Mouse (Mus musculus): ENCODE measurements around the gene Faf2.

The Faf2 gene

DNA sequence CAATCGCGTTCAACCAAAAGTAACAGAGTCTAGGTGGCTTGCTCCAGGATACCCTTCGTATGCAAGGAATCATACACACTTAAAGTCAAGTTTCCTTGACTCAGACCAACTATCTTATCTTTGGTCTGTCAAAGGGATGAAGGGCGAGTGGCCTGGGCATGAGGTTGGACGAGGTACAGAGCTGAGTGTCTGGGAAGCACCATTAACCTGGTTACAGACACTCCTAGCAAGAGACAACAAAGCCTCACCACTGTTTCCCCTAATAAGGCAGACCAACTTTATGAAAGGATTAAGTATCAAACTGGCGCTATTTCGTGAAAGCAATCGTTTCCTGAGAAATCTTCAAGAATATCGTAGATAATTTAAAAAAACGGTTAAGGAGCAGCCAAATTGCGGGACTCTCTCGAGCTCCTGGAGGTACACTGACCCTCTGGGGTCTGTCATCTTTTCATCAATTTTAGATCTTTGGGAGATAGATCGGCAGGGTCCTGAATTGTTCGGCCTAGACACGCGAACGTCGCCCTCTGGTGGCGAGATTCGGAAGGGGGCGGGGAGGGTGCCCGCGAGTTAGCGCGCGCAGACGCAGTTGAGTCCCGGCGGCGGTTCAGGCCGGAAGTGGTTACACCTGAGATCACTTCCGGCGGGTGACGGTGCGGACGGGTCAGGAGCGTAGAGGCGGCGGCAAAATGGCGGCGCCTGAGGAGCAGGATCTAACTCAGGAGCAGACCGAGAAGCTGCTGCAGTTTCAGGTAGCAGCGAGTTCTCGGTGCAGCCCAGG lies at the start of gene Faf2:
Gene Faf2, plus strand, starts transcription at position 630 of the 778 bp plus-strand sequence.
- peak; percentile 98 for DNase-seq (ENCODE audit: low spot score)

DNA sequence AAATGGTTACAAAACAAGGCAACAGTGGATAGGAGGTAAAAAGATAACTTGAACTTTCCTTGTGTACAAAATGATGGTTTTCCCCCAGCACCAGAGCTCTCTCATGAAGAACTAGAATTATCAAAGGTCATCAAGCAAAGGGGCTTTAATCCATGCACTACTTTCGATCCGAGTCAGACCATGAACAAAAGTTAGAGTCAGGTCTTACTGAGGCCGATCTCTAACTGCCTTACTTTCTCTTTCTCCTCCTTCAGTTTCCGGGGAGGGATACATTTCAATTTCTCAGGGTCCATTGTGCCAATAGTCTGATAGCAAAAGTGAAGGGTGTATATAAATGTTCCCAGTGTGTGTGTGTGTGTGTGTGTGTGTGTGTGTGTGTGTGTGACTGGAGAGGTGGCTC lies 49.0 kb upstream of the Faf2 start:
- DNase-seq (ENCODE audit: low spot score) = no peak

DNA sequence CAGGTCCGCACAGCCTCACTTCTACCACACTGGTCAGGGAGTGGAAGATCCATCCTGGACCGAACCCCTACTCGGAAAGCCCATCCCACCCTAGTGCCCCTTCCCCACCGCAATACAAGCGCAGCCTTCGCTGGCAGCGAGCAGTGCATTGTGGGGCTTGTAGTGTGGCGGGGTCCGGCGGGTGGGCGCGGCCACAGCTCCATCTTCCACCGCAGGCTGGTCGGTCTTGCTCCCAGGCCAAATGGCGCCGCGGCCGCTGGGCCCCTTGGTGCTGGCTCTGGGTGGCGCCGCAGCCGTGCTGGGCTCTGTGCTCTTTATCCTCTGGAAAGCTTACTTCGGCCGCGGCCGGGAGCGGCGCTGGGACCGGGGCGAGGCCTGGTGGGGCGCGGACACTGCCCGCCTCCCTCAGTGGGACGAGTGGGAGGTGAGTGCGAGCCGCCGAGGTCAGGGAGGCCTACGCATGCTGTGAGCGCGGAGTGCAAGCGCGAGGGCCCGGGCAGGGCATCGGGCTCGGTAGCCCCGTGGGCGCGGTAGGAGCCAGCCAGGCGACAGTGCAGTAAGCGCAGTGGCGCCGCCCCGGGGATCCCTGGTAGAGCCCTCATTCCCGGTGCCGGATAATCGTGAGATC lies 46.6 kb upstream of the Faf2 start, which contains the start of gene Arl10:
Gene Arl10, plus strand, starts transcription at position 162 of the 628 bp plus-strand sequence.
- no peak for DNase-seq (ENCODE audit: low spot score)

DNA sequence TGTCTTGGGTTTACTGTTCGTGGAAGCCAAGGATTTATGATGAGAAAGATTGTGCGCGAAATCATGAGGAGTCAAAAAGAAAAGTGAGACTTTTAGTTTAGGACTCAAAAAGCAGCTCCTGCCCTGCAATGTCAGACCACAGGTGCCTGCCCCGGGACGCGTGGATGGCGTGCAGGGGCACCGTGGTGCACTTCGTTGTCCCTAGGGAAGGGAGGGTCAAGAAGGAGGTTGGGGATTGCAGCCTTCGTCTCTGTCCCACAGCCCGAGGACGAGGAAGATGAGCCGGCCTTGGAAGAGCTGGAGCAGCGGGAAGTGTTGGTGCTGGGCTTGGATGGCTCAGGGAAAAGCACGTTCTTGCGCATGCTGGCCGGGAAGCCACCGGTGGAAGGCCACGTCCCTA lies 46.1 kb upstream of the Faf2 start:
- no peak for DNase-seq (ENCODE audit: low spot score)

DNA sequence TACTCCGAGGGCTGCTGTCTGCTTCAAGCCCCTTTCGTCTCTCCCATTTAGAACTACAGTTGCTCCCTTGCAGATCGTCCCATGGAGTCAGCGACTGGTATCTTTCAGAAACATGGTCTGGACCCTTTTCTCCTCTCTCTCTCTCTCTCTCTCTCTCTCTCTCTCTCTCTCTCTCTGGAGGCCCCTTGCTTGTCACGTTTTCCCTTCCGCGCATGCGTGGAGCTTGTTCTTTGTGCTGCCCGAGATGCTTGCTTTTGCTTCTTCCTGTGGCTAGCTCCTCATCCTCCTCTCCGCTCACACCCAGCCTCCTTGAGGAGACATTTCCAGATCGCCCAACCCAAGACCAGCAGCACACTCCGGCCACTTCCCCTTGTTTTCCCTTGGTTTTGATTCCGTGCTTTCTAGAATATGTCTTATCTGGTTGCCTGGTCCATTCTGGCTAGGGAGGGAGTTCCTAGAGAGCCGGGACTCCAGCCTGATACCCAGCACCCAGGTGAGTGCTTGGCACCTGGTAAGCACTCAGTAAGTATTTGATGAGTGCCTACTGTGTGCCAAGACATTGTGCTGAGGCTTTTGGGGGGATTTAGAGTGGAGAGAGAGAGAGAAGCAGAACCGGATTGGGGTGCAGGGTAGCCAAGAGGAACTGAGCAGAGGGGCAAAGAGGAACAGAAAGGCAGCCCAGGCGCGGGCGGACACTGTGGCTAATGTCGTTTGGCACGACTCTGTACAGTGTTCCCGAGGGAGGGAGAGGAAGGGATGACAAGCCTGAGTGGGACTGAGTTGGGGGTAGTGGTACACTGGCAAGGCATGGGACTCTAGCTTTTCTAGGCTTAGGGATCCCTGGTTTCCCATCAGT lies 43.7 kb upstream of the Faf2 start:
- DNase-seq (ENCODE audit: low spot score) = no peak

DNA sequence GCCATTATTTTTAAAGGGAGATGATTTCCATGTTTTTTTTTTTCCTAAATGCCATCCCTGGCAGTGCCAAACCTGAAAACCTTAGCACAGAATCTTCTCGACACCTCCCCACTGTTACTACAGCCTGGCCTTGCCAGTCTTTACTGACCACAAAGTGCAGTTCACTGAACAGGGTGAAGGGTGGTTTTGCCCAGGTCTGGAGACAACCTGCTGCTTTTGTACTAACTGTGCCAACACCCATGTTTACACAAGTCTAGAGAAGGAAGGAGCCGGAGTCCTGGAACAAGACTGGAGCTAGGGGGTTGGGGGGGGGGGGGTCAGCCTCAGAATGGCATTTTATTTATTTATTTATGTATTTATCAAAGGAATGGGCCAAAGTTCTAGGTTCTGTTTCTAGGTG lies 40.2 kb upstream of the Faf2 start:
- DNase-seq (ENCODE audit: low spot score) = no peak

DNA sequence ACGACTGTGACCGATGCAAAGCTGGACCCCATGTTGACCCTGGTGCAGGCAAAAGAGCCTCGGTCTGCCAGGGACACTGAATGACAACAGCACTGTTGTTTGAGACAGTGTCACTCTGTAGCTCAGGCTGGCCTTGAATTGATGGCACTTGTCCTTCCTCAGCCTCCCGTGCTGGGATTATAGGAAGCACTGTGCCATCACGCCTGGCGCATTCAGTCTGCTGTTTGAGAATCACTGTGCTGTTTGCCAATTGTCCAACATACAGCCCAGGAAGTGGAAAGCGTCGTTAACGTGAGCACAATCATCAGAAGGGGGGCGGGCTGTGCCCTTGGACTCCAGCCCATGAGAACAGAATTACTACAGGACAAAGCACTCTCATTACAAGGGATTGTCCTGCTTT lies 39.5 kb upstream of the Faf2 start:
- no peak for DNase-seq (ENCODE audit: low spot score)

DNA sequence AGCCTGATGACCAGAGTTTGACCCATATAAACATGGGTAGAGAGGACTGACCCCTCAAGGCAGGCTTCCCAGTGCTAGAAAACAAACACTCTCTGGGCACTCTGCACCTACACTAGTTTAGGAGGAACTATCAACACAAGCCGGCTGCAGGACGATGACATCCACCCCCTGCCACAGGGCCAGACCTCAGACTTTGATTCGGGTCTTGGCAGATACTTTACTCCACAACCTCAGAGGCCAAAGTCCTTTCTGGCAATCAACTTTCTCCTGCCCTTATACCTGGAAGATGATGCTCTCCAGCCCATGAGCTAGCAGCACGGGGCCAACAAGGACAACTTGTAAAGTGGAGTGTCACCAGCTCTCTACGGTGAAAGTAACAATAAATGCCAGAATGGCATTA lies 38.7 kb upstream of the Faf2 start:
- DNase-seq (ENCODE audit: low spot score) = no peak

DNA sequence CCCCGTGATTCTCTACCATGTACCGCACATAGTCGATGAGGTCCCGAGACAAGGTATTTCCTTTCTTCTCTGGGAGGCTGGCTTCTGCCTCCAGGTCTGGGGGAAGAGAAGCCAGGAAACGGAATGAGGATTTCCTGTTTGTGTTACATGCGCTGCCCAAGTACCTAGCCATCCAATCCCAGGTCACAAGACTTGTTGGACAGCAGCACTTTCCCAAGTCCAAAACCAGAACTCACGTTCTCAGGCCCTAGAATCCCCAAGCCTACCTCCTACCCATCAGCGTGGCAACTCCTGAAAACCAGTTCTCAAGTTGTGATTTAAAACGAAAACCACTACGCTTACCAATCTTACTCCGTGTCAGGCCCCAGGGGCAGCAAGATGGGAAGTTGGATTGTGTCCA lies 35.8 kb upstream of the Faf2 start:
- no peak for DNase-seq (ENCODE audit: low spot score)

DNA sequence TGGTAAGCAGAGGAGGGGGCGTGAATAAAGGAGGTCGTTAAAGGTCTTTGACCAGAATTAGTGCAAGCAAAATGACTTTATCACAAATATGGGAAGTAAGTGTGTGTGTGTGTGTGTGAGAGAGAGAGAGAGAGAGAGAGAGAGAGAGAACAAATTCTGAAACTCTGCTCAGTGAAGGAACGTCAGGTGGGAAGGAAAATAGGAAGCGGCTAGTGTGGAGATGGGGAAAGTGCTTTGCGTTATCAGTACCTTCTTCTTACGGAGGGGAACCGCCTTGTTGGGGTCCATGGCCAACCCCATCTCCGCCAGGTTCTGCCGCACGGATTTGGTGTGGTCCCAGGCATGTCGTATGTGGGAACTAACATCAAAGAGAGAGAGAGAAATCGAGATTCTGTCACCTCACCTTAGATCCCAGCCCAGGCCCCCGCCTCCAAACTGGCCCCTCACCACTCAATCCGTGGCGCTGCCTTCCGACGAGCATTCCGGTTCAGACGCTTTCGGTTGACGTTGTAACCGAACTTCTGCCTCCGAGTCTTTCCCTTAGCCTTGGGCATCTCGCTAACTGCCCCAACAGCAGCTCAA lies 32.1 kb upstream of the Faf2 start:
- no peak for DNase-seq (ENCODE audit: low spot score)

DNA sequence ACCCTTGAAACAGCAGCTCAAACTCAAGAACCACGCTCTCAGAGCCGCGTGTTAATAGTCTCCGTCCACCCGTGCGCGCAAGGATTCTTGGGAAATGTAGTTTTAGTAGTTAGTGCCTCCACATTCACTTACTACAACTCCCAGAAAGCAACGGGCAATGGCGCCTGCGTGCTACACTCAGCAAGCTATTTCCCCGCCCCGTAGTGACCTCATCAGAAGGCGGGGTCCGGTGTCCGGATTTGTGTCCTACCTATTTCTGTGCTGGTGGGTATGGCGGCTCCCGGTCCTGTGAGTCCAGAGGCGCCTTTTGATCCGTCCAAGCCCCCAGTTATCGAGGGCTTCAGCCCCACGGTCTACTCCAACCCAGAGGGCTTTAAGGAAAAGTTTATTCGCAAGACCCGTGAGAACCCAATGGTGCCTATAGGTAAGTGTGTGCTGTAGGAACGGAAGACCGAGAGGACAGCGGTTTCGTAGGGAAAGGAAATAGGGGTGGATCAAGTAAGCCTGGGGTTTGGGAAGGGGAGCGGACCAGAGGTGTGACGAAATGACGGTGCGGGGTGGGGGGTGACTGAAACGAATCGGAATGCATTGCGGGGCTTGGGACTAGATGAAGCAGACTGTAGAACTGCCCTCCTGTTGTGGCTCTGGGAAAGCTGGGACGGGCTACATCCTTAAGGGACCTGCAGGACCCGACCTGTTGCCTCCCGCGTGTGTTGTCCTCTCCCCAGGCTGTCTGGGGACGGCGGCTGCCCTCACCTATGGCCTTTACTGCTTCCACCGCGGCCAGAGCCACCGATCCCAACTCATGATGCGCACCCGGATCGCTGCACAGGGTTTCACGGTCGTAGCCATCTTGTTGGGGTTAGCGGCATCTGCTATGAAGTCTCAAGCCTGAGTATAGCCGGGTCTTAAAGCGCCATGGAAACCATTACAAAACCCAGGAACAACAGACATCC lies 31.3 kb upstream of the Faf2 start, which contains the start of the genes Nop16 and Higd2a:
Gene Nop16, minus strand, starts transcription at position 95 of the 956 bp plus-strand sequence.
Gene Higd2a, plus strand, starts transcription at position 212 of the 956 bp plus-strand sequence.
- DNase-seq (ENCODE audit: low spot score) = peak; percentile 97

DNA sequence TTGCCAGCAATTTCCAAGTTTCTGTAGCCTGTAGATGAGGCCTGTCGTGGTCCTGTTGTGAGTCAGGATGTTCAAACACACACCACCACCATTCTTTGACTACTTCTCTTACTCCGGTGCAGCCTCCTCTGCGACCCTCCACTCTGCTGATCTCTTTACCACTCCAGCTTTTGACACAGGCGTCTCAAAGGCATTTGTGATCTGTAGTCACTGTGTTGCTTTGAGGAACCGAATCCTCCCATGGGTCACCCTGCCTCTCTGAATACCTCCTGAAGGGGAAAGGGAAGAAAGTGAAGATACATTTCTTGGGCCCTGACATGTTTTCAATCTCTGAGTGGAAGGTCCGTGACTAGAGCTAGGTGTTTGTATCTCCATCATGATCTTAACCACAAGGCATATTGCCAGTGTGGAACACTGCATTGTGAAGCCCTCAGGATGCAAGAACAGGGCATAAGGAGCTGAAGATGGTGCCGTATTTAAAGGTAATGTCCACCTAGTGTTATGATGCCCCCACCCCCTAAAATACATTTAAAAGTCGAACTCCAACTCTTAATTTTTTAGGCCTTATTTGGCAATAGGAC lies 29.7 kb upstream of the Faf2 start:
- DNase-seq (ENCODE audit: low spot score) = no peak

DNA sequence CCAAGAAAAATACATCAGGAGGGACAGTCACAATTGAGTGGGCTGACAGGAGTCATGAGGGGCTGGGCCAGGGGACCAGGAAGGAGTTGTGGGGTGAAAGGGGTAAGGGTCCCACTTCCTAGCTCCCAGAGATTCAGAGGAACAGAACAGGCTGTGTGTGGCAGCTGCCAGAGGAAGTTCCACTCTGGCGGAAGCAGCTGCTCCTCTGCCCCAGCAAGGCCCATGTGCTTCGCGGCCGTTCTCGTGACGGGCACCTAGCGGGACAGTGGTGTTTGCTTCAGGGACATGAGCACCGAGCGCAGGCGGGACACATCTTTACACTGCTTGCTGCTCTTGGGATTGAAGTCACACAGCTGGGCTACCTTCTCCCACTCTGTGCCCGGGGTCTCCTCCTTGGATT lies 28.0 kb upstream of the Faf2 start:
- no peak for DNase-seq (ENCODE audit: low spot score)

DNA sequence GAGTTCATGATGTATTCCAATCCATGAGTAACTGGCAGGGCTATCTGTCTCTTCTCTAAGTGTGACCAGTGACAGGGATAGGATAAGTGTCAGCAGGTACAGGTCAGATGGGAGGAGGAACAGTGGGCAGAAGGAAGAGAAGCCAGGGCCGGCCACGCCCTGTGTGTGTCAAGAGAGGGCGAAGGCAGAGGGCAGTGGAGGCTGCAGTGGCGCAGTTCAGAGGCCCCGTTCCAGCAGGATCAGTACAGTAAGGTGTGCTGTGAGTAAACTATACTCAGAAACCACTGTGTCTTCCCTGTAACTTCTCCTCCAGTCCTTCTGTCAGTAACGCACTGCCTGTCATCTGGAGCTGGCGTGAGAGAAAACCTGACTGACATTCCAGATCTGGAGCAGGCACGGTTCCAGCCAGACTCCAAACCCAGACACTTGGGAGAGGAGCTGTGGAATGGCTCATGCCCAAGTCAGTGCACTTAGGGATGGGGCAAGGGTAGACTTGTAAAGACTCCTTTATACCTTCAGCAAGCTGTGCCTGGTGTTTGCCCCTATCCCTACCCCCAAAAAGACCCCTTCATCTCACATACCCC lies 25.4 kb upstream of the Faf2 start:
- no peak for DNase-seq (ENCODE audit: low spot score)

DNA sequence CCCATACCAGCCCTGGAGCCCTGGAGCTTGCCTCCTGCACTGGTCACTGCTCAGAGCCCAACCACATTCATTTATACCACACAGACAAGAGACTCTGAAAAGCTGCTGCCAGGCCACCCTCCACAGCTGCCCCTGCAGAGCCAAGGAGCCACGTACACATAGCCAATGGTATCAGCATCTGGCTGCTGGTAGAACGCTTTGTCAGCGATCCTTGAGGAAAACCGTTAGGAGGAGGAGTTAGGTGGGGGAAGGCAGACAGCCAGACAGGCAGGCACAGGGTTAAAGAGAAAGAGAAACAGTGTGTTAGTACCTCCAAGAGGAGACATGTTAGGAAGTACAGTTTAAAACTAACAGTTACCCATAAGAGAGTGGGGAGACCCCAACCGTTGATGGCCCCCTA lies 24.7 kb upstream of the Faf2 start:
- no peak for DNase-seq (ENCODE audit: low spot score)

DNA sequence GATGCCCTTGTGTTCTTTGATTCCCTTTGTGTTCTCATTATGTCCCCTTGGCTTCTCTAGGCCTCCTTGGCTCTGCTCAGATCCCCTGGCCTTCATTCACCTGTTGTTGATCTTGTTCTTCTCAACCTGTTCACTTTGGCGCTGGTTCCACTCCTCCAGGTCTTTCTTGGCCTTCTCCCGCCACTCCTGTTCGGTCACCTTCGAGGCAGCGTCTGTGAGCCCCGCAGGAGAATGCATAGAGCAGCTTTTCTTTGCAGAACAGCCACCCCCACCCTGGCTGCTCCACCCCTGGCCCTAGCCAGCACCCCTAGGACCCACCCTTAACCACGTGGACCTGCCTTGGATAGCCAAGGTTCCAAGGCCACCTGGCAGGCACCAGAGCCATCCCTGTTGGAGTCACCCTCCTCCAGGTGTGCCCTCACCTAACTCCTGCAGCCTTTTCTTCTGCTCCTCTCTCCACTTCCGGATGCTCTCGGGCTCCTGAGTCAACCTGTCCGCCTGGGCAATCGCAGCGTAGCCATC lies 22.9 kb upstream of the Faf2 start:
- no peak for DNase-seq (ENCODE audit: low spot score)

DNA sequence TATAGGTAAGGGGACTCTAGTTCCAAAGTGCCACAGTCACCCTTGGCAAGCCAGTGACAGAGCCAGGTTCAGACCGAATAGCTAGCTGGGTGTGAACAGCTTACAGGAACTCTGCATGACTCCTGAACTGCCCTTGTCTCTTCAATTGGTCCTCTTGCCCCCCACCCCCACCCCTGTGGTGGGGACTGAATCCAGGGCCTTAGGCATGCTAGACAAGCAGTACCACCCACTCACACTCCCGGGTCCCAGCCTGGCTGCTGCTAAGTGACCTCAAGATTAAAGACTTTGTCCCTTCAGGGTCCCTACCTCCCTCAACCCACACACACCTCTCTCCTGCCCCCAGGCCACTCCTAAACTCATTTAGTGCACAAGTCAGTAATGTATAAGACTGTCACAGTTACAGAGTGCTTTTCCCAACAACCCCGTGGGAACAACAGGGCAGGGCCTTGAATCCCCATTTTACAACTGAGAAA lies 18.9 kb upstream of the Faf2 start:
- DNase-seq (ENCODE audit: low spot score) = no peak

DNA sequence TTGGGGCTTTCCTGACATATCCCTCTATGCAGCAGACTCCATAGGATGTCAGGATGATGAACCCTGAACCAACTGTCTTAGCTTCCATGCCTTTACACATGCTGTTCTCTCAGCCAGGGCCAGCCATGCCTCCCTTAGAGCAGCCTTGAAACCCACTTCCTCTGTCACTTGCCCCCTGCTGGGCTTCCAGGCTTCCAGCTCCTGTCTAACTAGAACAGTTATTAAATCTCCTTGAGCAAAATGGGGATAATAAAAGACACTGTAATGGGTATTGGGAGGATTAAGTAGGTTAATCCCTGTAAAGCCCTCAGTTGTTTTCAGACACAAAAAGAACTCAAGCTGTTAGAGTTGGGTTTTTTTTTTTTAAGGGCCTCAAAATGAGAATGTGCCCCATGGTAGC lies 18.1 kb upstream of the Faf2 start:
- DNase-seq (ENCODE audit: low spot score) = no peak

DNA sequence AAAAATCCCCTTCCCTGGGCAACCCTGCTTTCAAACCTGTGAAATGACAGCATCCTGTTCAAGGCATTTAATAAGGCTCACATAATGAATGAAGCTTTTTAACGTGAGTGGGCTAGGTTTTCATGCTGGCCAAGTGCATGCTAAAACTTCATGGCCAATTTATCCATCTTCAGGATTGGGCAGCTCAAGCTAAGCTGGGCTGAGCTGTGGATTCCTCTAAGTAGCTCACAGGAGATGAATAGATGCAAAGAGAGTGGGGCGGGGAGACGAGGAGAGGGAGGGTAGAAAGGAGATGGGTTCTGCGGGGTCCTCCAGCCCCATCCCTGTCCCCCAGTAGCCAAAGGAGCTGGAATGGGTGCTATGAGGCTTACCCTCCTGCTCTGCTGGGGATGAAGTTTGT lies 17.4 kb upstream of the Faf2 start:
- no peak for DNase-seq (ENCODE audit: low spot score)

DNA sequence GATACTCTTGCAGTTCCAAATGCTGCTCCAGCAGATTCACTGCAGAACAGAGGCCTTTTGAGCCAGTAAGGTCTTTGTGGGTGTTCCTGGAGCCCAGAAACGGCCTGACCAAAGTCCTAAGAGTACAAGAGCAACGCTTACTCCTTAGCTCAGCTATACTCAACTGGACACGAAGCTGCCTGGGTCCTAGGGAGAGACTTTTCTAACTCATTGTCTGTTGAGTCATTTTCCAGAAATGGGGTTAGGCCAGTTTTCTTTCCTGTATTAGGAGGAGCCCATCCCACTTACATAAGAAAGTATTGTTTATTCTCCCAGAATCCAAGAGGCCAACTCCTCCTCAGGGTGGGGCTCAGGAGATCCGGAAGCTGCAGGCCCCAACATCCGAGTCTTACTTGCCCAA lies 16.2 kb upstream of the Faf2 start:
- no peak for DNase-seq (ENCODE audit: low spot score)
